Mouse (Mus musculus) midbrain, embryonic 10.5 days (tissue): ENCODE data around the gene Mepce. TPM values are rescaled to one million over a fixed set of nuclear protein-coding genes. Genes with fewer than 3 reads are reported as not detected.

Experiments used
- DNase-seq: peaks from one replicate; pipeline ENCODE4 v3.0.0-alpha.2; 2017; ENCODE audit warnings: low spot score
- H3K27ac ChIP-seq: fragments of 300-500 bp; sonication (generic); replicated peaks from 2 replicates; pipeline ENCODE4 v1.5.1; 2016; ENCODE audit warnings: mild to moderate bottlenecking
- H3K27me3 ChIP-seq: fragments of 300-500 bp; sonication (generic); 2 replicates; pipeline ENCODE4 v1.6.1; 2016; ENCODE audit warnings: low read depth, mild to moderate bottlenecking; ENCODE audit not compliant: poor library complexity, severe bottlenecking
- H3K36me3 ChIP-seq: fragments of 300-500 bp; sonication (generic); 2 replicates; pipeline ENCODE4 v1.6.1; 2016; ENCODE audit warnings: mild to moderate bottlenecking, moderate library complexity
- H3K4me1 ChIP-seq: fragments of 300-500 bp; sonication (generic); 2 replicates; pipeline ENCODE4 v1.6.1; 2016
- H3K4me3 ChIP-seq: fragments of 300-500 bp; sonication (generic); 2 replicates; pipeline ENCODE4 v1.5.1; 2016; ENCODE audit warnings: mild to moderate bottlenecking, moderate library complexity
- H3K9me3 ChIP-seq: fragments of 300-500 bp; sonication (generic); replicated peaks from 2 replicates; pipeline ENCODE4 v1.6.1; 2016; ENCODE audit warnings: mild to moderate bottlenecking
- WGBS: fragments of 180-500 bp; shearing (Covaris S2); methylation state at CpG from one replicate; pipeline ENCODE4 v1.1.7; 2016; 5-methylcytosine and 5-hydroxymethylcytosine counted together
- polyA plus RNA-seq: library from polyadenylated mRNA; unstranded; fragments of >200 nt; fragmentation: Nextera tagmentation; extraction: Ambion mirVana; gene quantifications from 2 replicates; pipeline ENCODE4 v1.2.1, GENCODE M21; 2016

Mepce gene
- polyA plus RNA-seq, 1 experiment from 2014 or later, result 11.7 TPM

GRCm38 (mm10) chr5:137749196-137749836, 38.1 kb downstream of the Mepce start:
- WGBS, result 81% methylated on average over 6 of the region's 6 CpGs
- H3K36me3 ChIP-seq, result peaks cover 43% of the 10 kb centered on the region
- H3K4me1 ChIP-seq, result peaks cover 48% of the 10 kb centered on the region
- H3K9me3 ChIP-seq, result no peaks in the 10 kb centered on the region
- peak overlapping the region; percentile 42 for H3K27ac ChIP-seq
- peak overlapping the region; percentile 16; the same call in 1 of the 2 replicates for H3K4me3 ChIP-seq
- no peaks in the 10 kb centered on the region for H3K27me3 ChIP-seq
- DNase-seq, result no peak

- H3K36me3 ChIP-seq, result peaks cover 32% of the 10 kb centered on the region
- no peaks in the 10 kb centered on the region for H3K27me3 ChIP-seq
- DNase-seq, result no peak
- H3K9me3 ChIP-seq, result no peaks in the 10 kb centered on the region
- H3K27ac ChIP-seq, result no peak overlapping the region
- peak overlapping the region; percentile 83 for H3K4me3 ChIP-seq
- peaks cover 48% of the 10 kb centered on the region for H3K4me1 ChIP-seq
- 56% methylated on average over 5 of the region's 5 CpGs for WGBS
Measured at GRCm38 (mm10) chr5:137748130-137748770, 39.2 kb downstream of the Mepce start.

- H3K4me1 ChIP-seq, result peaks cover 48% of the 10 kb centered on the region
- 0 out of 2 replicates have a peak, but pooled peaks cover 5% of the 10 kb centered on the region for H3K27me3 ChIP-seq
- H3K4me3 ChIP-seq, result peak overlapping the region; percentile 83
- peak; percentile 36 for DNase-seq
- H3K36me3 ChIP-seq, result peaks cover 25% of the 10 kb centered on the region
- H3K9me3 ChIP-seq, result no peaks in the 10 kb centered on the region
- 6% methylated on average over 26 of the region's 26 CpGs for WGBS
- H3K27ac ChIP-seq, result peak overlapping the region; percentile 93
Measured at GRCm38 (mm10) chr5:137747326-137747961, 40.0 kb downstream of the Mepce start.

GRCm38 (mm10) chr5:137746851-137747325, 40.6 kb downstream of the Mepce start:
- Histone ChIP-seq H3K4me1 (peaks cover 50% of the 10 kb centered on the region), H3K4me3 (peak overlapping the region; percentile 83), H3K27me3 (0 out of 2 replicates have a peak, but pooled peaks cover 5% of the 10 kb centered on the region), H3K36me3 (peaks cover 19% of the 10 kb centered on the region), H3K9me3 (no peaks in the 10 kb centered on the region), H3K27ac (peak overlapping the region; percentile 93)
- peak; percentile 31 for DNase-seq
- WGBS, result 0% methylated on average over 16 of the region's 16 CpGs

GRCm38 (mm10) chr5:137746282-137746850, 41.1 kb downstream of the Mepce start:
- WGBS, result under 1% methylated on average over 20 of the region's 20 CpGs
- Histone ChIP-seq H3K4me3 (peak overlapping the region; percentile 83), H3K27ac (peak overlapping the region; percentile 93), H3K9me3 (no peaks in the 10 kb centered on the region), H3K36me3 (peaks cover 14% of the 10 kb centered on the region), H3K4me1 (peaks cover 55% of the 10 kb centered on the region), H3K27me3 (0 out of 2 replicates have a peak, but pooled peaks cover 5% of the 10 kb centered on the region)
- peak; percentile 73 for DNase-seq

GRCm38 (mm10) chr5:137745214-137746171, 42.0 kb downstream of the Mepce start, which contains the start of gene Tsc22d4:
Gene Tsc22d4 (plus strand): TSS chr5:137745730.
- 6% methylated on average over 28 of the region's 28 CpGs for WGBS
- 0 out of 2 replicates have a peak, but pooled peaks cover 5% of the 10 kb centered on the region for H3K27me3 ChIP-seq
- peaks cover 8% of the 10 kb centered on the region for H3K36me3 ChIP-seq
- peak within 1 kb of the TSS; percentile 83 for H3K4me3 ChIP-seq
- DNase-seq, result peak; percentile 89
- peaks cover 64% of the 10 kb centered on the region for H3K4me1 ChIP-seq
- no peaks in the 10 kb centered on the region for H3K9me3 ChIP-seq
- peak within 1 kb of the TSS; percentile 93 for H3K27ac ChIP-seq

- H3K27ac ChIP-seq, result no peak overlapping the region
- H3K4me1 ChIP-seq, result peaks cover 73% of the 10 kb centered on the region
- 0 out of 2 replicates have a peak, but pooled peaks cover 5% of the 10 kb centered on the region for H3K27me3 ChIP-seq
- H3K9me3 ChIP-seq, result no peaks in the 10 kb centered on the region
- WGBS, result 90% methylated on average over 7 of the region's 7 CpGs
- peaks cover 2% of the 10 kb centered on the region for H3K36me3 ChIP-seq
- no peak for DNase-seq
- no peak overlapping the region for H3K4me3 ChIP-seq
Measured at GRCm38 (mm10) chr5:137744197-137744596, 43.3 kb downstream of the Mepce start.

GRCm38 (mm10) chr5:137742836-137743235, 44.6 kb downstream of the Mepce start:
- 92% methylated on average over 6 of the region's 6 CpGs for WGBS
- DNase-seq, result no peak
- H3K9me3 ChIP-seq, result no peaks in the 10 kb centered on the region
- H3K4me3 ChIP-seq, result no peak overlapping the region
- 0 out of 2 replicates have a peak, but pooled peaks cover 5% of the 10 kb centered on the region for H3K27me3 ChIP-seq
- peaks cover 8% of the 10 kb centered on the region for H3K36me3 ChIP-seq
- H3K27ac ChIP-seq, result no peak overlapping the region
- peaks cover 73% of the 10 kb centered on the region for H3K4me1 ChIP-seq

GRCm38 (mm10) chr5:137742048-137742447, 45.4 kb downstream of the Mepce start:
- Histone ChIP-seq H3K9me3 (no peaks in the 10 kb centered on the region), H3K27me3 (0 out of 2 replicates have a peak, but pooled peaks cover 5% of the 10 kb centered on the region), H3K4me3 (peak overlapping the region; percentile 87), H3K27ac (no peak overlapping the region), H3K4me1 (peaks cover 70% of the 10 kb centered on the region), H3K36me3 (peaks cover 16% of the 10 kb centered on the region)
- DNase-seq, result no peak
- 66% methylated on average over 10 of the region's 10 CpGs for WGBS

- peak; percentile 87 for DNase-seq
- Histone ChIP-seq H3K36me3 (peaks cover 23% of the 10 kb centered on the region), H3K27me3 (0 out of 2 replicates have a peak, but pooled peaks cover 5% of the 10 kb centered on the region), H3K27ac (peak within 1 kb of the TSS; percentile 93), H3K4me3 (peak within 1 kb of the TSS; percentile 87), H3K9me3 (no peaks in the 10 kb centered on the region), H3K4me1 (peaks cover 62% of the 10 kb centered on the region)
- under 1% methylated on average over 68 of the region's 71 CpGs for WGBS
Measured at GRCm38 (mm10) chr5:137741023-137741931, 46.2 kb downstream of the Mepce start, which contains the start of gene Nyap1. Gene Nyap1 (minus strand): TSS chr5:137741607.

GRCm38 (mm10) chr5:137740506-137740905, 46.9 kb downstream of the Mepce start:
- 8% methylated on average over 11 of the region's 11 CpGs for WGBS
- peaks cover 62% of the 10 kb centered on the region for H3K4me1 ChIP-seq
- peak overlapping the region; percentile 93 for H3K27ac ChIP-seq
- no peak for DNase-seq
- H3K9me3 ChIP-seq, result no peaks in the 10 kb centered on the region
- 0 out of 2 replicates have a peak, but pooled peaks cover 5% of the 10 kb centered on the region for H3K27me3 ChIP-seq
- peak overlapping the region; percentile 87 for H3K4me3 ChIP-seq
- peaks cover 31% of the 10 kb centered on the region for H3K36me3 ChIP-seq
